19 mouse cellular contexts compared by ENCODE assay signal in the genomic region with DNA sequence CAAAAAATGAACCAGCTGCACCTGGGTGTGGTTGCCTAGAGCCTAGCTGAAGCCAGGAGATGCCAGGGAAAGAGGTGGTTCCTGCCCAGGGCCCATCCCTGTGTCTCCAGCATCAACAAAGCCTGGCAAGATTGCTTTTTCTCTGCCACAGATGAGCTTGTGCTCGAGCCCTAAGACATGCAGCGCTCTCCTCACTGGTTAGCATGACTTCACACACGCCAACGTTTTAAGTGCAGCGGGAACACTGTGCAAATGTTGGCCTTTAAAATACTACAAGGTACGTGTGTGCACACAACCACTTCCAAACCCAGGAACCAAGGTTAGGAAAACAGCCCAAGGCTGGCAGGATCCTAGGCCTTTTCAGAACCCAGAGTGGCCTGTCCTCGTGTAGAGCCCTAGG. TPM values are rescaled to one million over a fixed set of nuclear protein-coding genes. Genes with fewer than 3 reads are reported as not detected.
DNase-seq lines count a peak whose midpoint lies in the region; ATAC-seq and TF ChIP-seq lines count a peak whose summit lies in the region.
"Had no signal": no experiment of that assay in that cellular context is flagged by ENCODE, and none has a peak within 500 bp of the region (broad histone marks: within the 10 kb centered on the region; RNA-seq: fewer than 3 reads in every experiment).

No protein-coding gene starts in this region.

- 75% methylated on average over 7 of the region's 7 CpGs for WGBS in hindbrain, postnatal 0 days
- WGBS in hindbrain, embryonic 14.5 days: 81% methylated on average over 7 of the region's 7 CpGs
- 63% methylated on average over 7 of the region's 7 CpGs for WGBS in lung, embryonic 15.5 days
- 76% methylated on average over 7 of the region's 7 CpGs for WGBS in stomach, postnatal 0 days

- peak overlapping the region; percentile 4; the same call in 1 of the 2 replicates for H3K27ac ChIP-seq in hindbrain, postnatal 0 days
- no peak overlapping the region for H3K27ac ChIP-seq in hindbrain, embryonic 14.5 days
- peak overlapping the region; percentile 59; the same call in 1 of the 2 replicates for H3K27ac ChIP-seq in lung, embryonic 15.5 days
- 0 out of 2 replicates have a peak overlapping the region, but pooled peaks have one; percentile 30 for H3K27ac ChIP-seq in stomach, postnatal 0 days (replicated peaks)
- H3K27ac ChIP-seq: embryonic facial prominence, embryonic 12.5 days; forebrain, embryonic 13.5 days had no signal

- no peak overlapping the region for H3K4me3 ChIP-seq in hindbrain, postnatal 0 days (ENCODE audit: low read length)
- H3K4me3 ChIP-seq in hindbrain, embryonic 14.5 days (replicated peaks; ENCODE audit: low read length): no peak overlapping the region
- H3K4me3 ChIP-seq in lung, embryonic 15.5 days: no peak overlapping the region
- H3K4me3 ChIP-seq in stomach, postnatal 0 days (ENCODE audit: low read depth, low read length): no peak overlapping the region
- H3K4me3 ChIP-seq: embryonic facial prominence, embryonic 12.5 days; erythroblast, embryonic 14.5 days; forebrain, embryonic 13.5 days; midbrain, embryonic 13.5 days had no signal

- no peak for DNase-seq in hindbrain, postnatal 0 days (ENCODE audit: low spot score)
- DNase-seq in hindbrain, embryonic 14.5 days (ENCODE audit: low spot score): no peak
- DNase-seq in lung, postnatal 14 days: no peak
- DNase-seq in right cerebral cortex, postnatal 25 days: peak; percentile 46
- DNase-seq in right cerebral cortex, postnatal 10 days (ENCODE audit: low spot score in 2 of 2): no peak
- no peak for DNase-seq in stomach, postnatal 0 days (ENCODE audit: low spot score)
- DNase-seq in cerebellum, postnatal 4 days (ENCODE audit: low spot score in 2 of 2): no peak
- DNase-seq: cerebellum, adult 8-10 months; heart, postnatal 4 days; kidney, adult 18-20 months; kidney, postnatal 10 days; liver; thymus, adult 2 months had no signal

- no peaks in the 10 kb centered on the region for H3K9me3 ChIP-seq in hindbrain, postnatal 0 days (ENCODE audit: low read length)
- H3K9me3 ChIP-seq in hindbrain, embryonic 14.5 days (ENCODE audit: control insufficient read depth, low read length): no peaks in the 10 kb centered on the region
- H3K9me3 ChIP-seq in lung, embryonic 15.5 days: no peaks in the 10 kb centered on the region
- no peaks in the 10 kb centered on the region for H3K9me3 ChIP-seq in stomach, postnatal 0 days (ENCODE audit: control insufficient read depth, low read length)
- H3K9me3 ChIP-seq: embryonic facial prominence, embryonic 12.5 days; forebrain, embryonic 13.5 days; midbrain, embryonic 13.5 days had no signal

- TF ChIP-seq CTCF in hindbrain, postnatal 0 days (IDR thresholded peaks at IDR 0.05; ENCODE audit: low read depth): no peak
- TF ChIP-seq CTCF in stomach, postnatal 0 days (IDR thresholded peaks at IDR 0.05; ENCODE audit: low read depth): no peak

- H3K4me2 ChIP-seq in hindbrain, postnatal 0 days (ENCODE audit: low read depth, low read length): no peak overlapping the region
- H3K4me2 ChIP-seq in hindbrain, embryonic 14.5 days (replicated peaks): no peak overlapping the region
- H3K4me2 ChIP-seq in lung, embryonic 15.5 days: no peak overlapping the region
- H3K4me2 ChIP-seq in stomach, postnatal 0 days (replicated peaks; ENCODE audit: low read depth): no peak overlapping the region
- H3K4me2 ChIP-seq: embryonic facial prominence, embryonic 12.5 days; forebrain, embryonic 13.5 days; midbrain, embryonic 13.5 days had no signal

- peaks cover 12% of the 10 kb centered on the region; the same call in 1 of the 2 replicates for H3K4me1 ChIP-seq in hindbrain, postnatal 0 days (ENCODE audit: insufficient read depth, low read length)
- H3K4me1 ChIP-seq in hindbrain, embryonic 14.5 days (replicated peaks; ENCODE audit: control insufficient read depth, insufficient read depth, low read length): peaks cover 10% of the 10 kb centered on the region
- H3K4me1 ChIP-seq in lung, embryonic 15.5 days: peaks cover 19% of the 10 kb centered on the region
- H3K4me1 ChIP-seq in stomach, postnatal 0 days (replicated peaks; ENCODE audit: control insufficient read depth, insufficient read depth): no peaks in the 10 kb centered on the region

- no peak for TF ChIP-seq EP300 in stomach, postnatal 0 days (optimal IDR thresholded peaks at IDR 0.05)

- no peak for ATAC-seq in hindbrain, postnatal 0 days
- ATAC-seq in hindbrain, embryonic 14.5 days (ENCODE audit: low FRiP score): no peak
- no peak for ATAC-seq in lung, embryonic 15.5 days (ENCODE audit: borderline replicate concordance, extremely low read depth, low FRiP score, low TSS enrichment)
- ATAC-seq in stomach, postnatal 0 days (ENCODE audit: low FRiP score, low TSS enrichment): no peak
- ATAC-seq: forebrain, embryonic 13.5 days; midbrain, embryonic 13.5 days had no signal

- no peak overlapping the region for H3K9ac ChIP-seq in hindbrain, postnatal 0 days (replicated peaks; ENCODE audit: low read length)
- no peak overlapping the region for H3K9ac ChIP-seq in hindbrain, embryonic 14.5 days
- H3K9ac ChIP-seq in lung, embryonic 15.5 days: no peak overlapping the region
- H3K9ac ChIP-seq in stomach, postnatal 0 days (ENCODE audit: low read length): no peak overlapping the region
- H3K9ac ChIP-seq: embryonic facial prominence, embryonic 12.5 days; forebrain, embryonic 13.5 days; midbrain, embryonic 13.5 days had no signal

- H3K36me3 ChIP-seq in hindbrain, postnatal 0 days (ENCODE audit: insufficient read depth, low read length): no peaks in the 10 kb centered on the region
- no peaks in the 10 kb centered on the region for H3K36me3 ChIP-seq in hindbrain, embryonic 14.5 days (replicated peaks; ENCODE audit: control insufficient read depth, insufficient read depth)
- H3K36me3 ChIP-seq in lung, embryonic 15.5 days: no peaks in the 10 kb centered on the region
- no peaks in the 10 kb centered on the region for H3K36me3 ChIP-seq in stomach, postnatal 0 days (ENCODE audit: control insufficient read depth, insufficient read depth, low read length)
- H3K36me3 ChIP-seq: embryonic facial prominence, embryonic 12.5 days; midbrain, embryonic 13.5 days had no signal

- H3K27me3 ChIP-seq in hindbrain, postnatal 0 days (ENCODE audit: insufficient read depth, low read length): no peaks in the 10 kb centered on the region
- peaks cover 29% of the 10 kb centered on the region for H3K27me3 ChIP-seq in hindbrain, embryonic 14.5 days (ENCODE audit: control insufficient read depth, insufficient read depth, low read length)
- peaks cover 22% of the 10 kb centered on the region for H3K27me3 ChIP-seq in lung, embryonic 15.5 days
- no peaks in the 10 kb centered on the region for H3K27me3 ChIP-seq in stomach, postnatal 0 days (ENCODE audit: control insufficient read depth, insufficient read depth, low read length)

RNA-seq across cellular contexts. Expression of a gene that starts 4.4 kb away (rescaled TPM):
- total RNA-seq in hindbrain, postnatal 0 days (2014; rRNA removed): 31.0 and 33.4 TPM in 2 replicates
- polyA plus RNA-seq in hindbrain, postnatal 0 days (2015; fragmentation: Nextera tagmentation; extraction: Ambion mirVana): 8.3 and 9.5 TPM in 2 replicates
- polyA plus RNA-seq in hindbrain, embryonic 14.5 days (2014; fragmentation: Nextera tagmentation; extraction: Ambion mirVana): 7.3 and 7.5 TPM in 2 replicates
- 8.4 TPM in 2 replicates for polyA plus RNA-seq in lung, embryonic 15.5 days (2015; fragmentation: Nextera tagmentation; extraction: Ambion mirVana)
- 3.1 and 3.6 TPM in 2 replicates for polyA plus RNA-seq in stomach, postnatal 0 days (2015; fragmentation: Nextera tagmentation; extraction: Ambion mirVana)
- total RNA-seq: megakaryocyte progenitor cell, adult 5-6 weeks had no signal

RNA-seq across cellular contexts. Expression of a gene that starts 48.3 kb away (rescaled TPM):
- 5.1 and 9.5 TPM in 2 replicates for total RNA-seq in hindbrain, postnatal 0 days (2014; rRNA removed)
- 2.9 and 3.1 TPM in 2 replicates for polyA plus RNA-seq in hindbrain, postnatal 0 days (2015; fragmentation: Nextera tagmentation; extraction: Ambion mirVana)
- polyA plus RNA-seq in hindbrain, embryonic 14.5 days (2014; fragmentation: Nextera tagmentation; extraction: Ambion mirVana): 3.2 and 4.0 TPM in 2 replicates
- polyA plus RNA-seq in lung, embryonic 15.5 days (2015; fragmentation: Nextera tagmentation; extraction: Ambion mirVana): 2.4 and 2.8 TPM in 2 replicates
- 4.8 and 5.5 TPM in 2 replicates for polyA plus RNA-seq in stomach, postnatal 0 days (2015; fragmentation: Nextera tagmentation; extraction: Ambion mirVana)
